Mouse (Mus musculus) forebrain, embryonic 11.5 days (tissue): ENCODE measurements around the gene Ctdnep1. TPM values are rescaled to one million over a fixed set of nuclear protein-coding genes. Genes with fewer than 3 reads are reported as not detected.
"Not testable (repeated sequence)": the region's sequence is repeated elsewhere in the genome, so short reads cannot be mapped to it uniquely, and the experiment has no call there.

Source experiments
- ATAC-seq: fragments of 200-750 bp; cut with Nextera tagmentation; replicated peaks from 2 replicates; pipeline ENCODE4 v1.8.0; 2017; ENCODE audit warnings: moderate TSS enrichment; ENCODE audit not compliant: low FRiP score
- DNase-seq: peaks from one replicate; pipeline ENCODE4 v3.0.0-alpha.2; 2017; ENCODE audit warnings: low spot score
- H3K27ac ChIP-seq: fragments of 300-500 bp; sonication (generic); 2 replicates; pipeline ENCODE4 v1.5.1; 2014; ENCODE audit warnings: low read depth, low read length
- H3K27me3 ChIP-seq: fragments of 300-500 bp; sonication (generic); 2 replicates; pipeline ENCODE4 v1.6.1; 2014; ENCODE audit warnings: mild to moderate bottlenecking, low read length, mixed read lengths; ENCODE audit not compliant: control insufficient read depth, insufficient read depth
- H3K36me3 ChIP-seq: fragments of 300-500 bp; sonication (generic); 2 replicates; pipeline ENCODE4 v1.6.1; 2014; ENCODE audit warnings: mild to moderate bottlenecking, low read length, moderate library complexity, mixed read lengths; ENCODE audit not compliant: control insufficient read depth, insufficient read depth
- H3K4me1 ChIP-seq: fragments of 300-500 bp; sonication (generic); replicated peaks from 2 replicates; pipeline ENCODE4 v1.6.1; 2014; ENCODE audit warnings: low read length, mixed read lengths; ENCODE audit not compliant: control insufficient read depth, insufficient read depth
- H3K4me2 ChIP-seq: fragments of 300-500 bp; sonication (generic); 2 replicates; pipeline ENCODE4 v1.6.1; 2014; ENCODE audit warnings: low read depth, mild to moderate bottlenecking, low read length, moderate library complexity, mixed read lengths; ENCODE audit not compliant: severe bottlenecking
- H3K4me3 ChIP-seq: fragments of 300-500 bp; sonication (generic); 2 replicates; pipeline ENCODE4 v1.5.1; 2014; ENCODE audit warnings: low read depth, low read length
- H3K9ac ChIP-seq: fragments of 300-500 bp; sonication (generic); 2 replicates; pipeline ENCODE4 v1.6.1; 2014; ENCODE audit warnings: low read length
- H3K9me3 ChIP-seq: fragments of 300-500 bp; sonication (generic); 2 replicates; pipeline ENCODE4 v1.6.1; 2016; ENCODE audit warnings: low read length, mixed read lengths; ENCODE audit not compliant: control insufficient read depth
- WGBS: fragments of 180-500 bp; shearing (Covaris S2); extraction: QIAGEN DNeasy Blood & Tissue Kit; methylation state at CpG from one replicate; pipeline ENCODE4 v1.1.7; 2014; 5-methylcytosine and 5-hydroxymethylcytosine counted together
- polyA plus RNA-seq: library from polyadenylated mRNA; unstranded; fragments of >200 nt; fragmentation: Nextera tagmentation; extraction: Ambion mirVana; gene quantifications from 2 replicates; pipeline ENCODE4 v1.2.1, GENCODE M21; 2014

Gene Ctdnep1
- polyA plus RNA-seq, 1 experiment from 2014 or later: 20.4 TPM

DNA sequence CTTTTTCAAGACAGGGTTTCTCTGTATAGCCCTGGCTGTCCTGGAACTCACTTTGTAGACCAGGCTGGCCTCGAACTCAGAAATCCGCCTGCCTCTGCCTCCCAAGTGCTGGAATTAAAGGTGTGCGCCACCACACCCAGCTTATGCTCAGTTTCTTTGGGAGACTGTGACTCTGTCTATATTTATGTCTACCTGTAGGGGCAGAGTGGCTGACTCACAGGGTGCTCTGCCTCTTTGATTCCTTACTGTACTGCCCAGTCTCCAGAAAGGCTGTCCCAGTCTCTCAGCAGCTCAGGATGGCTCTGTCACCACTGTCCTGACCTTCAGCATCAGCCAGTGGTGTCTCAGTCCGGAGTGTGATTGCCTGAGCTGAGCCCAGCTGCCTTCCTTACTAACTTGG is 25.3 kb upstream of the Ctdnep1 start:
- H3K27ac ChIP-seq, H3K36me3 ChIP-seq, H3K4me3 ChIP-seq, ATAC-seq, H3K4me1 ChIP-seq, H3K9ac ChIP-seq, H3K9me3 ChIP-seq, DNase-seq, H3K4me2 ChIP-seq, H3K27me3 ChIP-seq: not testable (repeated sequence)
- 75% methylated on average over 2 of the region's 4 CpGs for WGBS

DNA sequence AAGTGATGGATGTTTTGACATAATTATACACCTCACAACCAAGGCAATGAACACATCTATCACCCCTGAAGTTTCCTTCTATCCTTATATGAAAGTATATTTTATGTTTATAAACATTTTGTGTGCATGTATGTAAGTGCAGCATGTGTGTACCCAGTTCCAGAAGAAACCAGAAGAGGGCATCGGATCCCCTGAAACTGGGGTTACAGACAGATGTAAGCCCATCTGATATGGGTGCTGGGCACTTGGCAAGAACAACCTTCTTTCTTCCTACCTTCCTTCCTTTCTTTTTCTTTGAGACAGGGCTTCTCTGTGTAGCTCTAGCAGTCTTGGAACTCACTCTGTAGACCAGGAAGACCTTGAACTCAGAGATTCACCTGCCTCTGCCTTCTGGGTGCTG is 24.7 kb upstream of the Ctdnep1 start:
- Histone ChIP-seq H3K9me3 (no peaks in the 10 kb centered on the region), H3K27me3 (no peaks in the 10 kb centered on the region), H3K9ac (no peak overlapping the region), H3K27ac (no peak overlapping the region), H3K36me3 (no peaks in the 10 kb centered on the region), H3K4me1 (no peaks in the 10 kb centered on the region), H3K4me3 (no peak overlapping the region), H3K4me2 (no peak overlapping the region)
- DNase-seq (no peak), ATAC-seq (no peak)
- 81% methylated on average over 1 of the region's 1 CpGs for WGBS

DNA sequence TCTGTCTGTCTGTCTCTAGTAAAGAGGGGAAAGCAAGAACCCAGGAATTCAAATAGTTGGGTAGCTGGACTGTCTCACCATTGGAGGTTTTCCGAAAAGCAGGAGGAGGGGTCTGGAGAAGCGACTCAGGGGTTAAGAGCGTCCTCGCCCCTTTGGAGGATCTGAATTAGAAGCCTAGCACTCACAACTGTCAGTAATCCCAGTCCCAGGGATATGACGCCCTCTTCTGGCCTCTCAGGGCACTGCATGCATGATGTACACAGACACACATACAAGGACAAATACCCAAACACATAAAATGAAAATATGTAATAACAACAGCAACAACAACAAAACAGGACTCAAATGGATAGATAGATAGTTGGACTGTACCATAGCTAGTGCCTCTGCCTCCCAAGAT is 20.3 kb upstream of the Ctdnep1 start:
- ATAC-seq (no peak), DNase-seq (no peak)
- Histone ChIP-seq H3K4me3 (no peak overlapping the region), H3K9me3 (no peaks in the 10 kb centered on the region), H3K27me3 (peaks cover 26% of the 10 kb centered on the region), H3K27ac (no peak overlapping the region), H3K36me3 (no peaks in the 10 kb centered on the region), H3K9ac (no peak overlapping the region), H3K4me1 (0 out of 2 replicates have a peak, but pooled peaks cover 2% of the 10 kb centered on the region), H3K4me2 (no peak overlapping the region)
- WGBS: 27% methylated on average over 5 of the region's 5 CpGs

DNA sequence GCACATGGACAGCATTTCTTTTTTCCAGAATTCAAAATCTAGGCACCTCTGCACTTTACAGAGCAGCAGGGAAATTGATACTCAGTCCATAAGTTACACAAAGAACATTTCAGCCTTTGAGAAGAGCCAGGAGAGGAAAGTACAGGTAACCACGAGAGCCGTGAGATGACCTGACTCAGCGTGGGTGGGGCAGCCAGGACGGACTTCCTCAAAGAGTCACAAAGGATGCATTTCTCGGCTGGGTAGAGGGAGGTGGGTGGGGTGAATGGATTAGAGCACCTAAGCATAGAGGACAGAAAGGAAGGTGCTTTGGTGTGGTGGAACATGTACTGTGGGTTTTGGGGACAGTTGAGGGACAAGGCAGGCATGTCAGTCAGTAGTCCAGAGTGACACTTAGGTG is 19.1 kb upstream of the Ctdnep1 start:
- 49% methylated on average over 5 of the region's 5 CpGs for WGBS
- DNase-seq (no peak), ATAC-seq (no peak)
- Histone ChIP-seq H3K9ac (no peak overlapping the region), H3K9me3 (no peaks in the 10 kb centered on the region), H3K4me3 (no peak overlapping the region), H3K27ac (no peak overlapping the region), H3K4me1 (peaks cover 9% of the 10 kb centered on the region), H3K36me3 (no peaks in the 10 kb centered on the region), H3K27me3 (peaks cover 39% of the 10 kb centered on the region), H3K4me2 (no peak overlapping the region)

DNA sequence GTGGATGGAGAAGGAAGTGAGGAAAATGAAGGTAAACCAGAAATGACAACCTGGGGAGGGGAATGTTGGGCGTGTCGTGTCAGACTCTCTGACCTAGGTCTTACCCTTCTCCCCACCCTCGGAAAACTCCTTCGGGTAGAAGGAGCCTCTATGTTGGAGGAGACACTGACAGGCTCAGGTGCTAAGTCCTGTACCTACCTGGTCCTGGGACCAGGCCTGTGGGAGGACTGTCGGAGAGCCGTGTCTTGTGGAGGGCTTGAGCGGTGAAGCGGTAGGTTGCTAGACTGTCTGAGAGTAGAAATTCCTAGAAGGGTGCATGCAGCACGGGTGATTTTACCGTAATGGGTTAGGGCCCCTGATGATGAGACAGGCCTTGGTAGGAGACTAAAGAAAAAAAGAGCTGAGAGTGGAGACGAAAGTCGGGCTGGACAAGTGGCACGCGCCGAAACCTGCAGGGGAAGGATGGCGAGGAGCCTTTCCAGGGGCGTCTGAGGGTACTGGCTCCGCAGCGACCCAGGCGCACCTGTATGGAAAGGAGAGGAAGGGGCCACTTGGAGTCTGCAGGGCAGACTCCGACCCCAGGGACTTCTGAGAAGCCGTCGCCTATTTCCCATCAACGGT is 16.2 kb upstream of the Ctdnep1 start, which contains the start of gene Cldn7:
TSS of gene Cldn7 (plus strand) at position 130 of the 621 bp plus-strand sequence.
- 12% methylated on average over 24 of the region's 24 CpGs for WGBS
- ATAC-seq (no peak), DNase-seq (no peak)
- H3K36me3 ChIP-seq: no peaks in the 10 kb centered on the region; the same call in 1 of the 2 replicates
- H3K27ac ChIP-seq: no peak within 1 kb of the TSS
- H3K9ac ChIP-seq: no peak within 1 kb of the TSS
- no peaks in the 10 kb centered on the region for H3K9me3 ChIP-seq
- H3K4me3 ChIP-seq: 0 out of 2 replicates have a peak within 1 kb of the TSS, but pooled peaks have one; percentile 6
- peaks cover 50% of the 10 kb centered on the region for H3K27me3 ChIP-seq
- H3K4me1 ChIP-seq: peaks cover 9% of the 10 kb centered on the region
- H3K4me2 ChIP-seq: no peak within 1 kb of the TSS

DNA sequence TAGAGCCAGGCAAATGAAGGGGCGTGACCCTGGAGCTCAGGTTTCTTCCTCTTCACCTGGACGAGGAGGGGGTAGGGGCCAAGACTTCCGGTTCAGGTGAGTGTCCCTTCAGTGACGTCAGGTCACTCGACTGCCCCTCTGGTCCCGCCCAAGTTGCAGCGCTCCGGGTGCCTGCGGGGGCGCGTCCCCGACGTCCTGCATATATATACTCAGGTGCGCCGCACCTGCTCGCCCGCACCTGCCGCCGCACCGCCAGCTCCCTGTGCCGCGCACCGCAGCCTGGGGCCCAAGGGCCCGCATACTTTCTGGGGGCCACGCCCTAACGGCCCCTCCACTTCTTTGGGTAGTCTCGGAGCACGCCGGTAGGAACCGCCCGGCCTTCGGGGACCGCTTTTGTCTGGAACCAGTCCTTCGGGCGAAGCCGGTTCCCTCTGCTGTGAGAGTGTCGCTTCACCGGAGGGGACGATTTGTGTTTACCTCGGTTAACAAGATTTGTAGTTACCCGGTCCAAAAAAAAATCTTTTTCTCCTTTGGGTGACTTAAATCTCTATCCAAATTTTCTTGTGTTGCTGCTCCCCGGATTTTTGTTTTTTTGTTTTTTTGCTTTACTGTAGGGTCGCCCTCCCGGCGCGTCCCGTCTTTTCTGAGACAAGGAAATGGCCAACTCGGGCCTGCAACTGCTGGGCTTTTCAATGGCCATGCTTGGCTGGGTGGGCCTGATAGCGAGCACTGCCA is 15.5 kb upstream of the Ctdnep1 start:
- no peaks in the 10 kb centered on the region for H3K9me3 ChIP-seq
- 1% methylated on average over 49 of the region's 49 CpGs for WGBS
- H3K4me1 ChIP-seq: peaks cover 9% of the 10 kb centered on the region
- peak; percentile 57 for DNase-seq
- no peak overlapping the region for H3K27ac ChIP-seq
- H3K4me3 ChIP-seq: peak overlapping the region; percentile 19; the same call in 1 of the 2 replicates
- no peaks in the 10 kb centered on the region; the same call in 1 of the 2 replicates for H3K36me3 ChIP-seq
- ATAC-seq: no peak
- no peak overlapping the region for H3K9ac ChIP-seq
- H3K27me3 ChIP-seq: peaks cover 50% of the 10 kb centered on the region
- no peak overlapping the region for H3K4me2 ChIP-seq

DNA sequence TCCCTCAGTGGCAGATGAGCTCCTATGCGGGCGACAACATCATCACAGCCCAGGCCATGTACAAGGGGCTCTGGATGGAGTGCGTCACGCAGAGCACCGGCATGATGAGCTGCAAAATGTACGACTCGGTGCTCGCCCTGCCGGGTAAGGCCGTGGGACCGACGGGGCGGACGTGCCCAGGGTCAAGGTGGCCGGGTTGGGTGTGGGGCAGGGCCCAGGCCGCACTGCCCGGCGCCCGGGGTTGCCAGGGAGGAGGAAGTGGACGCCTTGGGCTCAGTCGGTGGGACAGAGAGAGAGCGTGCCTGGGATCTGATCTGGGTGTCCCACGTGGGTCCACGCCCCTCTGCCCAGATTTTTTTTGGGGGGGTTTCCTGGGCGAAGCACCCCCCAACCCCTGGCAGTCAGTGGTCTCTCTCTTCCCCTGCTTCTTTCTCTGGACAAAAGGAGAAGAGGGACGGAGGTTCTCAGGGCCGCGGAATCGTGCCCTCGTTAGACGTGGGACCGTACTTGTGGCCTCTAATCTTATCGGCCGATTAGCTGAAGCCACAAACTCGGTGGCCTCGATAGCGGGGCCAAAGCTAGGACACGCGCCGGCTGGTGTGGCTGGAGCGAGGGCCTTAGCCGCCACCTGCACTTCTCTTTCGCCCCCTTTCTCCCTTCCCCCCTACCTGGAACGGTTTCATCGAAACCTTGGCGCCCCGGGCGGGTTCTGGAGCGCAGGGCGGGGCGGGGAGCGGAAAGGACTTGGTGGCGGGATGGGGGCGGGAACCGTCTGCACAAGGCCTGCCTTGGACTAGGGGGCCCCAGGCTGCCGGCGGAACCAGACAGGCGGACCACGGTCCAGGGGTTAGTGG is 14.7 kb upstream of the Ctdnep1 start:
- DNase-seq: peak; percentile 68
- 2% methylated on average over 59 of the region's 59 CpGs for WGBS
- Histone ChIP-seq H3K4me1 (peaks cover 9% of the 10 kb centered on the region), H3K9ac (peak overlapping the region; percentile 41), H3K27me3 (peaks cover 50% of the 10 kb centered on the region), H3K36me3 (no peaks in the 10 kb centered on the region; the same call in 1 of the 2 replicates), H3K4me3 (peak overlapping the region; percentile 19), H3K27ac (no peak overlapping the region), H3K9me3 (no peaks in the 10 kb centered on the region), H3K4me2 (peak overlapping the region; percentile 48)
- no peak for ATAC-seq

DNA sequence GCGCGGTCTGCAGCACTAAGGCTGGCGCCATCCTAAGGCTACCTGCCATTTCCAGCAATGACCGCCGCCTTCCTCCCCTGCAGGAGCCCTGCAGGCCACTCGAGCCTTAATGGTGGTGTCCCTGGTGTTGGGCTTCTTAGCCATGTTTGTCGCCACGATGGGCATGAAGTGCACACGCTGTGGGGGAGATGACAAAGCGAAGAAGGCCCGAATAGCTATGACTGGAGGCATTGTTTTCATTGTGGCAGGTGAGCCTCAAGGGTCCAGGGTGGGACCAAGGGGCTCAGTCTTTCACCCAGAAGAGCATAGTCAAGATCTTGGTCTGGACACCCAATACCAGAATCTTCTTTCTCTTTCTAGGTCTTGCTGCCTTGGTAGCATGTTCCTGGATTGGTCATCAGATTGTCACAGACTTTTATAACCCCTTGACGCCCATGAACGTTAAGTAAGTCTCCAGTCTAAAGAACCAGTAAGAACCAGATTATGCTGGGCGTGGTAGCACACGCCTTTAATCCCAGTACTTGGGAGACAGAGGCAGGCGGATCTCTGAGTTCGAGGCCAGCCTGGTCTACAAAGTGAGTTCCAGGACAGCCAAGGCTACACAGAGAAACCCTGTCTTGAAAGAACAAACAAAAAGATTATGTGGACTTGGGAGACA is 14.0 kb upstream of the Ctdnep1 start:
- 40% methylated on average over 17 of the region's 17 CpGs for WGBS
- no peak for DNase-seq

More for the DNA sequence above, 14.0 kb upstream of the Ctdnep1 start:
- no peaks in the 10 kb centered on the region; the same call in 1 of the 2 replicates for H3K36me3 ChIP-seq
- peaks cover 9% of the 10 kb centered on the region for H3K4me1 ChIP-seq
- H3K27me3 ChIP-seq: peaks cover 48% of the 10 kb centered on the region
- peak overlapping the region; percentile 41 for H3K9ac ChIP-seq
- no peak overlapping the region for H3K27ac ChIP-seq
- peak overlapping the region; percentile 48 for H3K4me2 ChIP-seq
- H3K4me3 ChIP-seq: peak overlapping the region; percentile 19
- H3K9me3 ChIP-seq: no peaks in the 10 kb centered on the region
- ATAC-seq: no peak
